Mouse (Mus musculus): ENCODE measurements around the gene H2-M10.3.
A peak's percentile ranks its signal among the peaks of the same experiment; 100 is the strongest.
"Not testable (repeated sequence)": the region's sequence is repeated elsewhere in the genome, so short reads cannot be mapped to it uniquely, and the experiment has no call there.

Gene H2-M10.3

GRCm38 (mm10) chr17:36368317-36368716 is at the start of gene H2-M10.3:
H2-M10.3 (minus strand) TSS chr17:36368417.
- DNase-seq (ENCODE audit: low read depth, low spot score), result not testable (repeated sequence)

- peak; percentile 56 for DNase-seq (ENCODE audit: low read depth, low spot score)
Measured at GRCm38 (mm10) chr17:36417416-36417815, 49.2 kb upstream of the H2-M10.3 start.

DNA sequence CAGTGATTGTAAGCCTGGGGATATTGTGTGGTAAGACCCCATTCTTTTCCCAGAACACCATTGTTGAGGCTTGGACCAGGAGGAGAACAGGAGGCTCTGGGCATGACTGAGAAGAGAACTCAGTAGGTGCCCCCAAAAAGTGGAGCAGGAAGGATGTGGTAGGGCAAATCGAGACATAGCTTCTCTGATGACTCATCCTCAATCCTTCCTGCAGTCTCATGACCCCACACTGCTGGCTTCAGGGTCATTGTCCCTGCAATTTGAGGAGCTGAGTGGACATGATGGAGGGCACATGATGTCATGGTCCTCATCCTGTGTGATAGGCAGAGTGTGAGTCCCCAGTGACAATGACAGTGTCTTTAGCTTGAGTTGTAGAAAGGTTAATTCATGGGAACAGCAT is 47.2 kb upstream of the H2-M10.3 start:
- DNase-seq (ENCODE audit: low read depth, low spot score), result peak; percentile 11

DNA sequence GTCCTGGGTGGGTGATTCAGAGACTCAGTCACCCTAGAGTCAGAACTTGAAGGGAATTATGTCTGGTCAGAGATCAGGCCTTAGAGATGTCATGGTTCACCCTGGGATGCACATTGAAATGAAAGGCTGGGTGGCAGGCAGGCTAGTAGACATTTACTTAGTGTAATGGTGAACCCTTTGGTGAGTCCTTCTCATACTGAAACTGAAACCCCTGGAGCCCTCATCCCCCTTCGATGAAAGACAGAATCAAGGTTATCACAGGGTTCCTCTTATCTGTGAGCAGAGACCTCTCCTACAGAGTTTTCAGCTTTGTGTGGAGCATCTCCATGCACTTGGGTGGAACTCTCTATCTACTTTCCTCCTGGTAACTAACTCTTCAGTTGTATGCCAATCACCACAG is 46.1 kb upstream of the H2-M10.3 start:
- DNase-seq (ENCODE audit: low read depth, low spot score), result no peak

DNA sequence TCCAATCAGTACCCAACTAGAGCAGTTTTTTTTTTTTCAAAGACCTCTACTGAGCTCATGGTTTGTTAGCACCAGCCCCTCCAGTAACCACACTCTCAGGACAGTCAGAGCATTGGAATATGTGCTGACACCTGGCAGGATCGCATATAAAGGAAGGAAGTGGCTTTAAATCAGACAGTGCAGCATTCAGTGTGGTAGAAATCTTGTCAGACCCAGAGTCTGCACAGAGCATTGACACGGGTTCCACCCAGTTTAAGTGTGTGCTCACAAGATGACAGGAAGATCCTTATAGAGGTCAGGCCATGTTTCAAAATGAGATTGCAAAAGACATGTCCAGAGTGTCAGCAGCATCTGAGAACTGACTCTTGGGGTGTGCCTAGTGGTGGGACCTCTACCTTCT is 21.7 kb upstream of the H2-M10.3 start:
- DNase-seq (ENCODE audit: low read depth, low spot score), result no peak

GRCm38 (mm10) chr17:36362404-36362803 is 5.8 kb downstream of the H2-M10.3 start:
- not testable (repeated sequence) for DNase-seq (ENCODE audit: low read depth, low spot score)

GRCm38 (mm10) chr17:36357512-36357911 is 10.7 kb downstream of the H2-M10.3 start:
- DNase-seq (ENCODE audit: low read depth, low spot score), result peak; percentile 71

DNA sequence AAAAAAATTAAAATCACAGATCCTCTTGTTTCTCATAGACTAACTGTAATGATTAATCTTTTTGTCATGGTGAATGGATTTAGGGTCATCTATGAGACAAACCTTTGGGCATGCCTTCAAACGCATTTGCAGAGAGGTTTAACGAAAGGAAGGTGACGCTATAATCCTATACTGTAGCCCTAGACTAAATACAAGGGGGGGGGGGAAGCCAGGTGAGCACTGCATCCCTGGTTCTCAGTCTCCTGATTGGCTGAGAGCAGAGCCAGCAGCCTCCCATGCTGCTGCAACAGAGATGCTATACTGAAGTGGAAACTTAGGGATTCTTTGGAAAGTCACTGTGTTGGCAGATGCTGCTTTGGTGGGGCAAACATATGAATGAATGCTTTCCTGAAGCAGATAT is 12.5 kb downstream of the H2-M10.3 start:
- DNase-seq (ENCODE audit: low read depth, low spot score), result no peak

DNA sequence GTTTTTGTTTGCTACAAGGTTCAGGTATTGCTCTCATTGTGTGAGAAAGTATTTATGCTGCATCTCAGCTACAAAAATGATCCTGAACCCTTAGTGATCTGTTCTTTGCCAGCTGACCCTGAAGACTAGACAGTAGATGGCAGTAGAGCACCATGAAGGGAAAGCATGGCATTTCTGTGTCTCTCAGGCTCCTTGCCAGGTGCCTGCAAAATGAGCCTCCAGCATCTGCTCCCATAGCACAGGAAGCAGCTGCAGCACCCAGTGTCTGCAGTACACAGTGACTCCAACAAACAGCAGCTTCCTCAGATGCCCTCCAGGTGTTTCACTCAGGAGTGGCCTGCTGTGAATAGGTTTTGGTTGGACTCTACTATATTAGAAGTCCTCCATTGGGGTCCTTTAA is 12.9 kb downstream of the H2-M10.3 start:
- peak; percentile 85 for DNase-seq (ENCODE audit: low read depth, low spot score)

GRCm38 (mm10) chr17:36326055-36326454 is 42.2 kb downstream of the H2-M10.3 start, which contains the start of gene H2-M10.1:
H2-M10.1 (minus strand) TSS chr17:36326155.
- no peak for DNase-seq (ENCODE audit: low read depth, low spot score)

DNA sequence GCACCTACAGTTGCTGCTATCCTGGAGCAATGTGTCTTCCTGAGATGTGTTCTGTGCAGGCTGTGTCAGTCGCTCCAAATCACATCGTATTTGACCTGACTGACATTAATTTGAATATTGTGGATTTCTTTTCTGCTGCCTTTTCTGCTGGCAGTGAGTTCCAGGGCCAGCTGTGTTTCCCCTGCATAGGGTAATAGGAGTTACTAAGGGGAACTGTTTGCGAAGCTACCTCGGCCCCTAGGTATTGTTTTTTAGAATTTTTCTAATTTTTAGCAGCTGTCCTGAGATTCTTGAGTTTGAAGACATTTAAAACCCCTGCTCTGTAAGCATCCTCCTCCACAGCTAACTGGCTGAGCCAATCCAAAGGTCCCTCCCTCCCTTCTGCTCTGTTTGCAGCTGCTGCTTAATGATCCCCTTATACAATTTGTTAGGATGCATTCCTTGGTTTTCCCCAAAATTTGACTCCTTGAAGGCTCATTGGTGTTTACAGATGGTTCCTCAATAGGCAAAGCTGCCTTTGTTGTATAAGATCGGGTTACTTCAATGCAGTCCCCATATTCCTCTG is 52.4 kb downstream of the H2-M10.3 start:
- DNase-seq (ENCODE audit: low read depth, low spot score), result no peak

DNA sequence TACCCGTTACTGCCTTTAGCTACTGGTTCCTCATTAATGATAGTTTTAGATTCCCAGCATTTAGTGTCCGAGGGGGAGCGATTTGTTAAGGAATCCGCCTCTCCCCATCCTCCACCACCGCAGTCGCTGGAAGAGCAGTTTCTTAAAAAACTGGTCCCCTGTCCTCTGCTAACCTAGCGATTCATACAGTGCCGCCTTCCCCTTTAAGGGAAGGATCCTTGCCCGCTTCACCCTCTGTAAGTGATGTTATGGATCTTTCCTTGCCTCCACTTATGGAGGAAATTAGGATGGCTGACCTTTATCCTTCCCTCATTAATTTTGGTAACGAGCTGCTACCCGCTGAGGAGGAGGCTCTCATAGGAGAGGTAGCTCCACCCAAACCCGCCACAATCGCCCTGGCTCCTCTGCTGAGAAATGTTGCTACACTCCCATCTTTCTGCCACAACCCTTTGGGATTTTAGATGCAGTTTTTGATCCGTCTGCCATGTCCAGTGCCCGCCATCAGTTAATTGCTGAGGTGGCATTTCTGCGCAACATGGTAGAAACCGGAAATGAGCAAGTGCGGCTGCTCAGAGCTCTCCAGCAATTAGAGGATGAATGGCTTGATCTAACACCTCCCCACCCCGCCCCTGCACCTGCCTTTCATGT is 53.1 kb downstream of the H2-M10.3 start:
- DNase-seq (ENCODE audit: low read depth, low spot score), result no peak
